Mouse (Mus musculus) kidney, postnatal 10 days (tissue): ENCODE measurements around the gene Tmem259.

Experiments used
- DNase-seq: peaks from one replicate; pipeline ENCODE4 v3.0.0; 2021; ENCODE audit warnings: mixed read lengths

Gene Tmem259

GRCm38 (mm10) chr10:79959847-79960601, 24.1 kb downstream of the Tmem259 start, which contains the start of gene Wdr18:
TSS of gene Wdr18 (plus strand) at chr10:79960152.
- DNase-seq, result peak; percentile 99

- peak; percentile 71 for DNase-seq
Observed at GRCm38 (mm10) chr10:79959412-79959811, 24.7 kb downstream of the Tmem259 start.

DNA sequence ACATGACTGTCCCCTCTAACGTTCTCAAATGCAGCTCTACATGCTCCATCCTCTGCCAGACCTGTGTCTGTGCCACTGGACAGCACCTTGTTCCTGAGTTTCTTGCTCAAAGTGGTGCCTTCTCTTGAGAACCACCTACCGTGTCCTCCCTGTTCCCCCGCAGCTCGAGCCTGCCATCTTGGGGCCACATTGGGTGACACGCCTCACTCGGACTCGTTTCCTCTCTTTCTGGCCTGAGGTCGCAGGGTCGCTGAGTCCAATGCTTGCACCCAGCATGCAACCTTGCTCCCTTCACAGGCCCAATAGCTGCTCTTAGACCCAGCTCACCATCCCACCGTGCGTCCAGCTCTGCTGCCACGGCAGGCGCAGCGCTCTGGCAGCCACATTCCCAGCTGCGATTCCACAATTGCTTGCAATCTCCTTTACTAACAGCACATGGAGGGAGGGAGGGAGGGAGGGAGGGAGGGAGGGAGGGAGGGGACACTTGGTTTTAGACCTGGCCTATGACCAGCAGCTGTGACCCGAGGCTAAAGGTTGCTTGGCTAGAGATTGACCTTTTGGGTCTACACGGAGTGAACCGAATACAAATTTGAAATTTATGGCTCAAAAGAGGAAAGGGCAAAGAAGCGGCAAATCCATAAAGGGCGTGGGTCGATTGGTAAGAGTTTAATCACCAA, 25.9 kb downstream of the Tmem259 start:
- peak; percentile 92 for DNase-seq

DNA sequence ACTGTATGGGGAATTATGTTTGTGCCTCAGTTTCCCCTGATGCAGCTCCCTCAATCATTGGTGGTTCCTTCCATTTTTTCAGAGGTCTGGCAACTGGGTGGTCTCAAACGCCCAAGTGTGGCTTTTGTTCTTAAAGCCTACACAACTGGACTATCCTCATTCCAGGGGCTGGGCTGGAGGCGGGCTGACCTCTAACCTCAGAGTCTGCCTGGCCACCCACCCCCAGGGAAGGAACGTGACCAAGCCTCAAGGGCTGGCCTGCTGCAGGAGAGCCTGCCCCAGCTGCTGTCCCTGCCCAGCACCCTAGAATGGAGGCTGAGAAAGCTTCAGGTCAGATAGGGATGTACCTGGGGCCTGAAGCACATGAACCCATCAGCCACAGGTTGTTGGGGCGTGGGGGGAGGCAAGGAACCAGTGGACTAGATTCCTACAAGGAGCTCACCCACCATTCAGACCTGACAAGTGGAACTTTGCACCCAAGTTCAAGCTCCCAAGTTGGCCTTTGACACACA, 27.4 kb downstream of the Tmem259 start:
- no peak for DNase-seq

- DNase-seq, result no peak
Observed at GRCm38 (mm10) chr10:79955691-79956090, 28.4 kb downstream of the Tmem259 start.

GRCm38 (mm10) chr10:79953946-79954345, 30.2 kb downstream of the Tmem259 start:
- peak; percentile 74 for DNase-seq

GRCm38 (mm10) chr10:79950661-79951060, 33.5 kb downstream of the Tmem259 start:
- DNase-seq, result no peak

DNA sequence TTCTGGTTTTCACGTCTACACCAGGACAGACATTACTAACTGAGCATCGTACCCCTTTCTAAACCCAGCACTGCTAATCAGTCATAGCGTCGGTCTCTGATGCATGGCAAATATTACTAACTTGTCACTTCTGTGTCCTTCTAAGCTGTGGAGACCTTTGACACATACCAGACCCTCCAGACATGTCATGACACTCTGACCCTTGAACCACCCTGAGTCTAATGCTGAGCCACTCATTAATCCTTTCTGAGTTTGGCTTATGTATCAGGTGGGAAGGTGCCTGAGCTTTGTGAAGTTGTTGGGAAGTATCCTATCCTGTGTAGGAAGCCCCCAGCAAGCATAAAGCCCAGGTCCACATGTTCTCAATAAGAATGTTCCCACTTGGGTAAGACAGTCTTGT, 34.3 kb downstream of the Tmem259 start:
- DNase-seq, result no peak

DNA sequence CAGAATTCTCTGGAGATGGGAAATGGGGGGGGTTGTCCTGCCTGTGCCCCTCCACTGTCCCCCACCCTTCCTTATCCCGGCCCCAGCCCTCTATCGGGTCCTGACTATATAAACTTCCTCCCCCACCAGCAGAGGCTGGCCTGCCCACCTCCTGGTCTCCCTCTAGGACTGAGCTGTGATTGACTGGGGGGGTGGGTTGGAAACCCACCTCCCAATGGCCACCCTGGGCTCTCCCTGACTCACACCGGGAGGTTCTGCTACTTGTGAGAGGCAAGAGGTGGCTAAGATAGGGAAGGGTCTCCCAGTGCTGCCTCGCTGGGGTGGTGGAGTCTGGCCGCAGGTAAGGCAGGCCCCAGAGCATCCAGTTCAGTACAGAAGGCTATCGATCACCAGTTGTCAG, 36.6 kb downstream of the Tmem259 start:
- no peak for DNase-seq

- no peak for DNase-seq
Observed at GRCm38 (mm10) chr10:79946752-79947322, 37.3 kb downstream of the Tmem259 start.

- peak; percentile 80 for DNase-seq
Observed at GRCm38 (mm10) chr10:79945507-79946234, 38.5 kb downstream of the Tmem259 start.

- peak; percentile 58 for DNase-seq
Observed at GRCm38 (mm10) chr10:79943471-79943901, 40.6 kb downstream of the Tmem259 start.

GRCm38 (mm10) chr10:79942988-79943387, 41.1 kb downstream of the Tmem259 start:
- no peak for DNase-seq

DNA sequence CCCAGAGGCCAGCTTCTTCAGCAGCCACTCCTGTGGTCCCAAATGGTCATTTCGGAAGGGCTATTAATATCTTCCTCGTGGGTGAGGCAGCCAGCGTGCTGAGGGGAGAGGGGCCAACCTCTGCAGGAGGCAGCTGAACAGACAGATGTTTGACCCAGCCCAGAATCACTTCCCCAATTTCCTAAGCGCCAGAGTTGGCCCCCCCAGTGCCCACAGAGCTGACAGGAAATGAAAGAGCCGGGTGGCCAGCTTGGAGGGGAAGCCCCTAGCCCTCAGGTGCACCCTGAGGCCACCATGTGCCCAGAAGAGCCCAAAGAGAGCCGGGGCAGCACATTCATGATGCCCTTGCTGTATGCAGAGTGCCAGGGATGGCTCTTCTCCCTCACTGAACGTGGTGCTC, 43.4 kb downstream of the Tmem259 start:
- DNase-seq, result peak; percentile 41

DNA sequence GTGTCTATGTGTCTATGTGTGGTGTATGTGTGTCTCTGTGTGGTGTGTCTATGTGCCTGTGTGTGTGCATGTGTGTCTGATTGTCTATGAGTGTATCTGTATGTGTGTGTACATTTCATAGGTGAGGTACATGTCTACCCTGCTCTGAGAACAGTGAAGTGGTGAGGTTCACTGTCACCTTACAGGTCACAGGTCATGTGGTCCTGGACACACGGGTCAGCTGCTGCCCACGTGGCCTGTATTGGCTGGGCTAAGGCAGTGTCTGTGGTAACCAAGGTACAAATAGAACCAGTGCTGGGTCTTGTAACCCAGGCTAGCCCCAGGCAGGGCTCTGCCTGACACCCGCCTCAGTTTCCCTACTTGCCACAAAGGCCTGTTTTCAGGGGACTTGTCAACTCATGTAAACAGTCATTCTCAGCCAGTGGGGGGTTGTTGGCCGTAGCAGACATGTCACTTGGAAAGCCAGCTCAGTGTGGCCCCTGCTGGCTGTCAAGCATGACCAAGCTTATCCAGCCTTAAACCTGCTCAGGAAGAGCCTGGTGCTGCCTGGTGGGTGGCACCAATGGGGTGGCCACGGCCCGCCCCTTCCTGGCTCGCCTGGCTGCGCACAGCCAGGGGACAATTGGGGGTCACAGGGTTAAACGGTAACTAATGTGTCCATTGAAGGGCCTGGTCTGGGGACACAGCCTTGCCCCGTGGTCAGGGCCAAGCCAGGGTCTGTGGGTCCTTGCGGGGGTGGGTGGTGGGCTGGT, 46.2 kb downstream of the Tmem259 start:
- peak; percentile 75 for DNase-seq

- peak; percentile 86 for DNase-seq
Observed at GRCm38 (mm10) chr10:79936911-79937441, 47.2 kb downstream of the Tmem259 start.

- peak; percentile 83 for DNase-seq
Observed at GRCm38 (mm10) chr10:79936284-79936910, 47.7 kb downstream of the Tmem259 start.

DNA sequence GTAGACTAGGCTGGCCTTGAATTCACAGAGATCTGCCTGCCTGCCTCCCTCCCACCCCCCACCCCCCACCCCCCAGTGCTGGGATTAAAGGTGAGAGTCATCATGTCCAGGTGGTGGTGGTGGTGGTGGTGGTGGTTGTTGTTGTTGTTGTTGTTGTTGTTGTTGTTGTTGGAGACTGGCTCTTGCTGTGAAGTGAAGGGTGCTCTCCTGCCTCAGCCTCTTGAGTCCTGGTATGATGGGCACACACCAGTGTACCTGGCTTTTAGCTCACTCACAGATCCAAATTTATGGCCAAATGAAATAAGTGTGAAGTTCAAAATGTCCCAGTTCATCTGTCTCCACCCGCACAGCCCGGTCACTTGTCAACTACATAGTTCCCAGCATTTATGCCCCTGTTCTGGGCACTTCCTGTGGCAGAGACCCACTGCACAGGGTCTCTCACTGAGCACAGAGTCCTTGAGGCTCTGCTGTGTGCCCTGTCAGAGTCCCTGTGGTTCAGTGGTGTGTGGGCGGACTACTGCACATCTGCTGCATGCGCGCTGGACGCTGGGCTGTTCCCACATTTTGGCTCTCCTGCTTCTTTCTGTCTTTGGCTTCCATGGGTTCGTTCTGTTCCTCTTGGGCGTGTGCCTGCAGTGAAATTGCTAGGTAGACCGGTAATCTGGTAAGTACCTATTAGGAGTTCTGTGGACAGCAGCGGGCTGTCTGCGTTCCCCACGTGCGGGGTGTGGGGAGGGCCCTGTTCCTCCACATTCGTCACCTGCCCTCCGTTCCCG, 49.1 kb downstream of the Tmem259 start:
- no peak for DNase-seq

- DNase-seq, result peak; percentile 91
Observed at GRCm38 (mm10) chr10:79934272-79934721, 49.8 kb downstream of the Tmem259 start.

GRCm38 (mm10) chr10:79933861-79934260, 50.3 kb downstream of the Tmem259 start:
- no peak for DNase-seq
